Mouse (Mus musculus): Measurements from ENCODE around the gene Fxyd2.

- TF ChIP-seq TAL1 (IDR thresholded peaks at IDR 0.05; ENCODE audit: low read length) = no peak
- no peak for TF ChIP-seq GATA1 (IDR thresholded peaks at IDR 0.05; ENCODE audit: low read length)
These were observed 14.1 kb downstream of the Fxyd2 start for GRCm38 (mm10) chr9:45413478-45414140.

Measured in erythroblast, embryonic 14.5 days (primary cell).